Mouse (Mus musculus) 3T3-L1 (cell line): ENCODE data around the gene Catsperg1.

Experiments
- DNase-seq: peaks from one replicate; pipeline ENCODE4 v3.0.0-alpha.2; 2015; ENCODE audit warnings: low read depth, low spot score

Gene Catsperg1

GRCm38 (mm10) chr7:29134693-29135386 is 79.0 kb downstream of the Catsperg1 start, which contains the start of gene Rasgrp4:
Gene Rasgrp4, plus strand, starts transcription at chr7:29134851.
- DNase-seq = no peak

- no peak for DNase-seq
Measured at GRCm38 (mm10) chr7:29134230-29134629, 79.6 kb downstream of the Catsperg1 start.
